In the genomic region with DNA sequence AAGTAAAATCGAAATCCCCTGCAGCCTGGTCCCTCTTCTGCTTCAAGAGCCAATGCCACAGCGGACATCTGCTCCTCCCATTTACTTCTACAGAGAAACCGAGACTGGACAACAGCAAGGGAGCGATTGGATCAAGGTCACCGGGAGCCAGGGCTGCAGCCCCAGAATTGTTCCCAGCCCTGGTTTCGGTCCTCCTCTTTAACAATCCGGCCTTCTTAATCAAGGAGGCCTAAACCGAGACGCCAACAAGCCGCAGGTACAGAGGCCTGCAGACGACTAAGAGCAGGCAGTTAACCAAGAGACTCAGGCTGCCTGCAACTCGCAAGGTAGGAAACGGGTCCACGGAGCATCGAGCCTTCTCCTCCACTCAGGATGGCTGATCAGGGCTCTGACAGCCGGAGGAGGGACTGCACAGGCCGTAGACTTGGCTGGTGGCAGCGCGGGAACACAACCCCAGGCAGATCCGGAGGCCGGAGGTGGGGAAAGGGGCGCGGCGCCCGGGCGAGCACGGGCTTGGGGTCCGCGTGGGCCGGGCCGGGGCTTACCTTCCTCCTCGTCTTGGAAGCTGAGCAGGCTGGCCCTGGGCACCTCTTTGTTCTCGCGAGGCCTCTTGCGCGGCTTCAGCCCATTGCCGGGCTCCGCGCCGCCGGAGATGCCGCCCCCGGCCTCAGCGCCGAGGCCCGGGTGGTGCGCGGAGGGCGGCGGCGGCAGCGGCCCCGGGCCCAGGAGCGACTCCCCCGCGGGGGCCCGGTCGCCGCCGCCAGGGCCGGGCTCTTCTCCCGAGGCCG, we compare ENCODE assay signal across 8 mouse cellular contexts. TPM values are rescaled to one million over a fixed set of nuclear protein-coding genes. Genes with fewer than 3 reads are reported as not detected.
DNase-seq lines count a peak whose midpoint lies in the region; ATAC-seq and TF ChIP-seq lines count a peak whose summit lies in the region.

No protein-coding gene starts in this region.

- peaks cover 13% of the 10 kb centered on the region for H3K4me1 ChIP-seq in forebrain, embryonic 12.5 days
- H3K4me1 ChIP-seq in lung, postnatal 0 days (ENCODE audit: insufficient read depth, low read depth, low read length) = no peaks in the 10 kb centered on the region

- H3K4me2 ChIP-seq in forebrain, embryonic 12.5 days = peak overlapping the region; percentile 67
- H3K4me2 ChIP-seq in lung, postnatal 0 days (replicated peaks; ENCODE audit: low read depth, low read length) = peak overlapping the region; percentile 87

- peak overlapping the region; percentile 98 for H3K27ac ChIP-seq in forebrain, embryonic 12.5 days
- H3K27ac ChIP-seq in lung, postnatal 0 days (ENCODE audit: low read length) = peak overlapping the region; percentile 96

- H3K27me3 ChIP-seq in forebrain, embryonic 12.5 days = 0 out of 2 replicates have a peak, but pooled peaks cover 2% of the 10 kb centered on the region
- H3K27me3 ChIP-seq in lung, postnatal 0 days (replicated peaks; ENCODE audit: insufficient read depth, low read length) = no peaks in the 10 kb centered on the region

- TF ChIP-seq CTCF in lung, postnatal 0 days (IDR thresholded peaks at IDR 0.05) = no peak

- H3K36me3 ChIP-seq in forebrain, embryonic 12.5 days (replicated peaks) = peaks cover 17% of the 10 kb centered on the region
- H3K36me3 ChIP-seq in lung, postnatal 0 days (ENCODE audit: insufficient read depth, low read length) = no peaks in the 10 kb centered on the region

- DNase-seq in ES-CJ7 (ENCODE audit: low read depth, low spot score) = peak; percentile 61
- DNase-seq in c-Kit-positive CD71-positive TER-119-negative erythroid progenitor cells, embryonic 14.5 days (ENCODE audit: low read depth) = peak; percentile 38
- DNase-seq in heart, postnatal 25 days (ENCODE audit: low spot score) = peak; percentile 19
- peak; percentile 39 for DNase-seq in layer of hippocampus, adult 9-11 months
- DNase-seq in lung, postnatal 0 days (ENCODE audit: low spot score) = peak; percentile 83
- DNase-seq in ovary, postnatal 10 days (ENCODE audit: low spot score) = peak; percentile 28
- DNase-seq in thymus, postnatal 10 days (ENCODE audit: low spot score in 2 of 2) = peak; percentile 57 to 59

- H3K9ac ChIP-seq in forebrain, embryonic 12.5 days = peak overlapping the region; percentile 96
- peak overlapping the region; percentile 83 for H3K9ac ChIP-seq in lung, postnatal 0 days (replicated peaks; ENCODE audit: low read depth)

- no peaks in the 10 kb centered on the region for H3K9me3 ChIP-seq in forebrain, embryonic 12.5 days
- H3K9me3 ChIP-seq in lung, postnatal 0 days (ENCODE audit: low read length) = no peaks in the 10 kb centered on the region

- ATAC-seq in forebrain, embryonic 12.5 days (ENCODE audit: low FRiP score) = peak; percentile 76
- ATAC-seq in lung, postnatal 0 days = peak; percentile 80

- TF ChIP-seq EP300 in lung, postnatal 0 days (IDR thresholded peaks at IDR 0.05) = no peak

- peak overlapping the region; percentile 98 for H3K4me3 ChIP-seq in forebrain, embryonic 12.5 days (replicated peaks)
- peak overlapping the region; percentile 94 for H3K4me3 ChIP-seq in lung, postnatal 0 days (ENCODE audit: low read depth, low read length)

- intact Hi-C loops in heart, postnatal 25 days (cut with DNase I) = loop anchor here (2.0 kb wide), 1 partner anchor 33 kb away; the partner anchor contains the start of gene Synj1

- 0% methylated on average over 54 of the region's 63 CpGs for WGBS in forebrain, embryonic 12.5 days
- 1% methylated on average over 44 of the region's 63 CpGs for WGBS in lung, postnatal 0 days

RNA-seq across cellular contexts. Expression of gene Paxbp1, which starts 0.7 kb away (rescaled TPM):
- 105 TPM in 2 replicates for polyA plus RNA-seq in forebrain, embryonic 12.5 days (2016; fragmentation: Nextera tagmentation; extraction: Ambion mirVana)
- 10 to 100 TPM; 15.7 to 16.0 TPM for total RNA-seq in heart, postnatal 25 days (2021)
- 20.3 and 23.9 TPM in 2 replicates for polyA plus RNA-seq in lung, postnatal 0 days (2015; fragmentation: Nextera tagmentation; extraction: Ambion mirVana)

RNA-seq across cellular contexts. Expression of gene Synj1, which starts 32.5 kb away (rescaled TPM):
- polyA plus RNA-seq in forebrain, embryonic 12.5 days (2016; fragmentation: Nextera tagmentation; extraction: Ambion mirVana) = 25.2 and 26.6 TPM in 2 replicates
- 10 to 100 TPM; 27.6 to 29.5 TPM for total RNA-seq in heart, postnatal 25 days (2021)
- 12.7 and 13.1 TPM in 2 replicates for polyA plus RNA-seq in lung, postnatal 0 days (2015; fragmentation: Nextera tagmentation; extraction: Ambion mirVana)

RNA-seq across cellular contexts. Expression of gene 4932438H23Rik, which starts 51.3 kb away (rescaled TPM):
- polyA plus RNA-seq in forebrain, embryonic 12.5 days (2016; fragmentation: Nextera tagmentation; extraction: Ambion mirVana) = 0.43 TPM in 1 of 2 replicates, not detected in the other
- not detected for total RNA-seq in heart, postnatal 25 days (2021)
- 0.07 and 0.26 TPM in 2 replicates for polyA plus RNA-seq in lung, postnatal 0 days (2015; fragmentation: Nextera tagmentation; extraction: Ambion mirVana)

Comparison
In these comparisons a context has a peak if more than half of its experiments do, and no peak if none do; other contexts are left out.
1. Peak in every context shown above with its lines: DNase-seq, ATAC-seq, H3K4me3 ChIP-seq and H3K27ac ChIP-seq.
2. DNase-seq: peak in every context shown above with its lines; median percentile 83 in lung, postnatal 0 days; 61 in ES-CJ7; 58 in thymus, postnatal 10 days; 39 in layer of hippocampus, adult 9-11 months; 38 in c-Kit-positive CD71-positive TER-119-negative erythroid progenitor cells, embryonic 14.5 days; 28 in ovary, postnatal 10 days; 19 in heart, postnatal 25 days.